Mouse (Mus musculus): Measurements from ENCODE around the gene Serinc3. TPM values are rescaled to one million over a fixed set of nuclear protein-coding genes. Genes with fewer than 3 reads are reported as not detected.

Serinc3 gene
- polyA plus RNA-seq, 1 experiment = 162 TPM

DNA sequence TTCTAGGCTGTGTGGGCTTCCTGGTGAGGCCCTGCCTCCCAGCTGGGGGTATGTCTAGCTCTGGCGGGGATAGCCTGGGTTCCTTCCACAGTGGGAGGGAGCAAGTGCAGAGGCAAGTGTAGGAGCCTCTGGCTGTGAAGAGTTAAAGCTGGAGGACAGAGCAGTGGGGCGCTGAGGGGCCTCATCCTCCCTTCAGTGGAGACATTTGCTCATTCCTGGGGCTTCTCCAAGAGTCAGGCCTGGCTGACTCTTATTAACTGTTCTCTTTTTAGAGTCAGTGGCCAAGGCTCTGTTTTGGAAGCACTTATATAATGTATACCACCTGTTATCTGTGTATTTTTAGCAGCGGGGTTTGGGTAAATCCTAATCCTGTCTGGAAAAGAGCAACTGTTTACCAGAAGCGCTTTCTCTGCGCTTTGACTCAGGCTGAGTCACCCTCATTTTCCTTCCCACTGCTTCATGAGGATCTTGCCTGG lies 30.3 kb upstream of the Serinc3 start:
- no peak overlapping the region for H3K4me3 ChIP-seq (replicated peaks; ENCODE audit: insufficient read depth, low read depth, low read length)
- peak overlapping the region; percentile 89 for H3K27ac ChIP-seq (ENCODE audit: insufficient read depth, low read length)
- TF ChIP-seq CTCF (IDR thresholded peaks at IDR 0.05; ENCODE audit: borderline replicate concordance, insufficient read depth, low read depth, low read length) (no peak), POLR2A (IDR thresholded peaks at IDR 0.05; ENCODE audit: borderline replicate concordance, insufficient read depth, low read length) (no peak)
- peaks cover 27% of the 10 kb centered on the region for H3K4me1 ChIP-seq (ENCODE audit: control insufficient read depth, insufficient read depth, low read length)
- 1% methylated on average over 5 of the region's 5 CpGs for WGBS
- peak; percentile 76 to 92 for DNase-seq
- H3K27me3 ChIP-seq (ENCODE audit: control insufficient read depth, insufficient read depth, low read length) = no peaks in the 10 kb centered on the region

GRCm38 (mm10) chr2:163674397-163674796 lies 29.5 kb upstream of the Serinc3 start:
- WGBS = 23% methylated on average over 5 of the region's 5 CpGs
- no peaks in the 10 kb centered on the region for H3K27me3 ChIP-seq (ENCODE audit: control insufficient read depth, insufficient read depth, low read length)
- H3K4me1 ChIP-seq (ENCODE audit: control insufficient read depth, insufficient read depth, low read length) = peaks cover 27% of the 10 kb centered on the region
- TF ChIP-seq CTCF (IDR thresholded peaks at IDR 0.05; ENCODE audit: borderline replicate concordance, insufficient read depth, low read depth, low read length) (no peak), POLR2A (IDR thresholded peaks at IDR 0.05; ENCODE audit: borderline replicate concordance, insufficient read depth, low read length) (no peak)
- H3K27ac ChIP-seq (ENCODE audit: insufficient read depth, low read length) = peak overlapping the region; percentile 89
- peak; percentile 36 to 43 for DNase-seq
- no peak overlapping the region for H3K4me3 ChIP-seq (replicated peaks; ENCODE audit: insufficient read depth, low read depth, low read length)

- Histone ChIP-seq H3K27me3 (ENCODE audit: control insufficient read depth, insufficient read depth, low read length) (no peaks in the 10 kb centered on the region), H3K4me1 (ENCODE audit: control insufficient read depth, insufficient read depth, low read length) (peaks cover 19% of the 10 kb centered on the region; the same call in 1 of the 2 replicates), H3K27ac (ENCODE audit: insufficient read depth, low read length) (no peak overlapping the region), H3K4me3 (replicated peaks; ENCODE audit: insufficient read depth, low read depth, low read length) (no peak overlapping the region)
- DNase-seq = no peak
- no peak for TF ChIP-seq CTCF (IDR thresholded peaks at IDR 0.05; ENCODE audit: borderline replicate concordance, insufficient read depth, low read depth, low read length)
- no peak for TF ChIP-seq POLR2A (IDR thresholded peaks at IDR 0.05; ENCODE audit: borderline replicate concordance, insufficient read depth, low read length)
- 91% methylated on average over 11 of the region's 11 CpGs for whole genome bisulfite sequencing
Measured at GRCm38 (mm10) chr2:163670872-163671594, 26.1 kb upstream of the Serinc3 start.

DNA sequence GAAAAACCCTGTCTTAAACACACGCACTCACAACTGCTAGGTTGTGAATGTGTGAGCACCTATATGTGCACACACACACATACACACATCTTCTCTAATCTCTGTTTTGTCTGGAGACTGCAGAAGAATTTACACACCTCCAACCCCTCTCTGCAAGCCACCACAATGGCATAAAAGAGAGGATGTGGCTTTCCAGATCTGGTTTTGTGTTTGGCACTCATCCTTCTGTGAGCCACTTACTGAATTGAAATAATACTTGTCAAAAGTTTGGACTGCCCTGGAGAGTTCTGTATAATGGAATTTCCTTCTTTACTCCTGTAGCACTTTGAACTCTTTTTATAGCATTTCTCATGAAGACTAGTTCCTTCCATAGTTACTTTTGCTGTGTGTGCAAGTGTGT lies 22.1 kb upstream of the Serinc3 start:
- no peaks in the 10 kb centered on the region for H3K27me3 ChIP-seq (ENCODE audit: control insufficient read depth, insufficient read depth, low read length)
- H3K4me1 ChIP-seq (ENCODE audit: control insufficient read depth, insufficient read depth, low read length) = peaks cover 4% of the 10 kb centered on the region; the same call in 1 of the 2 replicates
- no peak for DNase-seq
- WGBS = 97% methylated on average over 1 of the region's 1 CpGs
- H3K27ac ChIP-seq (ENCODE audit: insufficient read depth, low read length) = no peak overlapping the region
- no peak for TF ChIP-seq POLR2A (IDR thresholded peaks at IDR 0.05; ENCODE audit: borderline replicate concordance, insufficient read depth, low read length)
- no peak for TF ChIP-seq CTCF (IDR thresholded peaks at IDR 0.05; ENCODE audit: borderline replicate concordance, insufficient read depth, low read depth, low read length)
- no peak overlapping the region for H3K4me3 ChIP-seq (replicated peaks; ENCODE audit: insufficient read depth, low read depth, low read length)

- peaks cover 17% of the 10 kb centered on the region for H3K4me1 ChIP-seq (ENCODE audit: control insufficient read depth, insufficient read depth, low read length)
- TF ChIP-seq CTCF (IDR thresholded peaks at IDR 0.05; ENCODE audit: borderline replicate concordance, insufficient read depth, low read depth, low read length) (no peak), POLR2A (IDR thresholded peaks at IDR 0.05; ENCODE audit: borderline replicate concordance, insufficient read depth, low read length) (no peak)
- no peak overlapping the region for H3K27ac ChIP-seq (ENCODE audit: insufficient read depth, low read length)
- H3K27me3 ChIP-seq (ENCODE audit: control insufficient read depth, insufficient read depth, low read length) = no peaks in the 10 kb centered on the region
- no peak overlapping the region for H3K4me3 ChIP-seq (replicated peaks; ENCODE audit: insufficient read depth, low read depth, low read length)
- 28% methylated on average over 3 of the region's 3 CpGs for WGBS
- no peak for DNase-seq
Measured at GRCm38 (mm10) chr2:163663930-163664329, 19.0 kb upstream of the Serinc3 start.

- H3K27me3 ChIP-seq (ENCODE audit: control insufficient read depth, insufficient read depth, low read length) = no peaks in the 10 kb centered on the region
- no peak for DNase-seq
- TF ChIP-seq POLR2A (IDR thresholded peaks at IDR 0.05; ENCODE audit: borderline replicate concordance, insufficient read depth, low read length) (no peak), CTCF (IDR thresholded peaks at IDR 0.05; ENCODE audit: borderline replicate concordance, insufficient read depth, low read depth, low read length) (no peak)
- peaks cover 17% of the 10 kb centered on the region for H3K4me1 ChIP-seq (ENCODE audit: control insufficient read depth, insufficient read depth, low read length)
- no peak overlapping the region for H3K27ac ChIP-seq (ENCODE audit: insufficient read depth, low read length)
- 70% methylated on average over 2 of the region's 2 CpGs for WGBS
- H3K4me3 ChIP-seq (replicated peaks; ENCODE audit: insufficient read depth, low read depth, low read length) = no peak overlapping the region
Measured at GRCm38 (mm10) chr2:163662698-163663221, 17.8 kb upstream of the Serinc3 start.

DNA sequence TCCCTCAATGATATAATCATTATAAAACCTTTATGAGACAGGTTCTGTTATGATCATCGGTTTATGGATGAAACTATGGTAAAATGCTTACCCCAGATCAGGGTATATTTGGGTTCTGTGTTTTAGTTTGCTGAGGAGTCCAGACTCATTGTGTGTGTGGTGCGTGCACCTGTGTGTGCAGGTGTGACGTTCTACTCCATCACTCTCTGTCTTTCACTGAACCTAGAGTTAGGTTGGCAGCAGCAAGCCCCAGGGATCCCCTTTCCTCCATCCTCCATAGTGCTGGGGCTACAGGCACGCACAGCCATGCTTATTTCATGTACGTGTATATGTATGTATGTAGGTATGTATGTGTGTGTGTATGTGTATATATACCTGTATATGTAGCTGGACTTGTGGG lies 17.1 kb upstream of the Serinc3 start:
- 94% methylated on average over 5 of the region's 5 CpGs for WGBS
- H3K4me1 ChIP-seq (ENCODE audit: control insufficient read depth, insufficient read depth, low read length) = peaks cover 17% of the 10 kb centered on the region
- no peak for DNase-seq
- no peak overlapping the region for H3K27ac ChIP-seq (ENCODE audit: insufficient read depth, low read length)
- H3K4me3 ChIP-seq (replicated peaks; ENCODE audit: insufficient read depth, low read depth, low read length) = no peak overlapping the region
- TF ChIP-seq CTCF (IDR thresholded peaks at IDR 0.05; ENCODE audit: borderline replicate concordance, insufficient read depth, low read depth, low read length) (no peak), POLR2A (IDR thresholded peaks at IDR 0.05; ENCODE audit: borderline replicate concordance, insufficient read depth, low read length) (no peak)
- H3K27me3 ChIP-seq (ENCODE audit: control insufficient read depth, insufficient read depth, low read length) = no peaks in the 10 kb centered on the region

GRCm38 (mm10) chr2:163661371-163661850 lies 16.5 kb upstream of the Serinc3 start:
- Histone ChIP-seq H3K27ac (ENCODE audit: insufficient read depth, low read length) (no peak overlapping the region), H3K4me1 (ENCODE audit: control insufficient read depth, insufficient read depth, low read length) (peaks cover 17% of the 10 kb centered on the region), H3K27me3 (ENCODE audit: control insufficient read depth, insufficient read depth, low read length) (no peaks in the 10 kb centered on the region), H3K4me3 (replicated peaks; ENCODE audit: insufficient read depth, low read depth, low read length) (no peak overlapping the region)
- DNase-seq = no peak
- 59% methylated on average over 6 of the region's 6 CpGs for WGBS
- no peak for TF ChIP-seq POLR2A (IDR thresholded peaks at IDR 0.05; ENCODE audit: borderline replicate concordance, insufficient read depth, low read length)
- no peak for TF ChIP-seq CTCF (IDR thresholded peaks at IDR 0.05; ENCODE audit: borderline replicate concordance, insufficient read depth, low read depth, low read length)

Measured in cerebellum, adult 2 months (tissue).